Mouse (Mus musculus) liver, embryonic 11.5 days (tissue): Measurements from ENCODE around the gene Fgfrl1. TPM values are rescaled to one million over a fixed set of nuclear protein-coding genes. Genes with fewer than 3 reads are reported as not detected.

Experiments used
- ATAC-seq: fragments of 200-750 bp; cut with Nextera tagmentation; replicated peaks from 2 replicates; pipeline ENCODE4 v1.8.0; 2017; ENCODE audit warnings: moderate number of reproducible peaks, mild to moderate bottlenecking, moderate TSS enrichment, moderate library complexity; ENCODE audit not compliant: low FRiP score
- DNase-seq: peaks from one replicate; pipeline ENCODE4 v3.0.0-alpha.2; 2017; ENCODE audit warnings: low spot score
- H3K27ac ChIP-seq: fragments of 300-500 bp; sonication (generic); 2 replicates; pipeline ENCODE4 v1.5.1; 2014; ENCODE audit warnings: mild to moderate bottlenecking, low read depth, low read length, control low read depth
- H3K27me3 ChIP-seq: fragments of 300-500 bp; sonication (generic); replicated peaks from 2 replicates; pipeline ENCODE4 v1.6.1; 2014; ENCODE audit warnings: low read length, mixed read lengths; ENCODE audit not compliant: control insufficient read depth, insufficient read depth
- H3K36me3 ChIP-seq: fragments of 300-500 bp; sonication (generic); 2 replicates; pipeline ENCODE4 v1.6.1; 2014; ENCODE audit warnings: mild to moderate bottlenecking, low read length, moderate library complexity, mixed read lengths; ENCODE audit not compliant: control insufficient read depth, insufficient read depth
- H3K4me1 ChIP-seq: fragments of 300-500 bp; sonication (generic); replicated peaks from 2 replicates; pipeline ENCODE4 v1.6.1; 2014; ENCODE audit warnings: low read length, mixed read lengths; ENCODE audit not compliant: control insufficient read depth, insufficient read depth
- H3K4me2 ChIP-seq: fragments of 300-500 bp; sonication (generic); 2 replicates; pipeline ENCODE4 v1.6.1; 2014; ENCODE audit warnings: mild to moderate bottlenecking, control low read depth, moderate library complexity
- H3K4me3 ChIP-seq: fragments of 300-500 bp; sonication (generic); 2 replicates; pipeline ENCODE4 v1.5.1; 2014; ENCODE audit warnings: low read depth, low read length, control low read depth
- H3K9ac ChIP-seq: fragments of 300-500 bp; sonication (generic); 2 replicates; pipeline ENCODE4 v1.6.1; 2014; ENCODE audit warnings: low read depth, low read length, control low read depth
- H3K9me3 ChIP-seq: fragments of 300-500 bp; sonication (generic); 2 replicates; pipeline ENCODE4 v1.6.1; 2016; ENCODE audit warnings: low read length, inconsistent platforms, mixed read lengths; ENCODE audit not compliant: control insufficient read depth
- WGBS: fragments of 180-500 bp; shearing (Covaris S2); extraction: QIAGEN DNeasy Blood & Tissue Kit; methylation state at CpG from one replicate; pipeline ENCODE4 v1.1.7; 2014; 5-methylcytosine and 5-hydroxymethylcytosine counted together
- polyA plus RNA-seq: library from polyadenylated mRNA; unstranded; fragments of >200 nt; fragmentation: Nextera tagmentation; extraction: Ambion mirVana; gene quantifications from 2 replicates; pipeline ENCODE4 v1.2.1, GENCODE M21; 2014

Fgfrl1 gene
- polyA plus RNA-seq, 1 experiment from 2014 or later: 21.3 TPM

- Histone ChIP-seq H3K4me1 (peaks cover 33% of the 10 kb centered on the region), H3K4me2 (no peak overlapping the region)
- DNase-seq: no peak
These were observed 5.2 kb downstream of the Fgfrl1 start for GRCm38 (mm10) chr5:108697341-108697753.

DNA sequence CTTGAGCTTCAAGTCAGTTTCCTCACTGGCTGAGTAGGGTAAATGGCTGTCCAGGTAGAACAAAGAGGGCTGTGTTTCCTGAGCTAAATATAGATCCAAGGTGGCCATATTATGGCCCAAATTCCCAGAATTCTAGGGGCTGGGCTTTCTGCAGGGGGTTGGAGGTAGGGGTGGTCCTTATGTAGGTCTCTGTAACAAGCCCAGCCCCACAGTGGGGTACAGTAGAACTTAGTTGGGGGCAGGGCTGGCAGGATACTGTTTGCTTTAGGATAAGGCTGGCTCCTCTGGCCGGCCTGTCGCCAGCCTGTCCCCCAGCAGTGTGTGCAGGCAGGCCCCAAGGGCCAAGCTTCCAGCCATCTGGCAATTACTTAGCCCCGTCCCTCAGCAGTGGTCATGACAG lies 8.2 kb downstream of the Fgfrl1 start:
- H3K27me3 ChIP-seq: no peaks in the 10 kb centered on the region
- H3K36me3 ChIP-seq: peaks cover under 1% of the 10 kb centered on the region
- 0 out of 2 replicates have a peak overlapping the region, but pooled peaks have one; percentile 19 for H3K27ac ChIP-seq
- no peak overlapping the region for H3K4me3 ChIP-seq
- H3K4me2 ChIP-seq: no peak overlapping the region; the same call in 1 of the 2 replicates
- peaks cover 23% of the 10 kb centered on the region for H3K4me1 ChIP-seq
- H3K9ac ChIP-seq: 0 out of 2 replicates have a peak overlapping the region, but pooled peaks have one; percentile 13
- WGBS: 47% methylated on average over 3 of the region's 3 CpGs
- no peaks in the 10 kb centered on the region for H3K9me3 ChIP-seq
- DNase-seq (no peak), ATAC-seq (peak; percentile 25; the same call in 1 of the 2 replicates)

More at GRCm38 (mm10) chr5:108697341-108697753, 5.2 kb downstream of the Fgfrl1 start:
- H3K9me3 ChIP-seq: no peaks in the 10 kb centered on the region
- 55% methylated on average over 4 of the region's 4 CpGs for WGBS
- H3K9ac ChIP-seq: no peak overlapping the region
- no peak for ATAC-seq
- peaks cover 3% of the 10 kb centered on the region; the same call in 1 of the 2 replicates for H3K27me3 ChIP-seq
- no peak overlapping the region for H3K4me3 ChIP-seq
- H3K36me3 ChIP-seq: no peaks in the 10 kb centered on the region
- H3K27ac ChIP-seq: no peak overlapping the region

- H3K4me3 ChIP-seq: no peak overlapping the region
- no peak for DNase-seq
- H3K36me3 ChIP-seq: peaks cover 5% of the 10 kb centered on the region
- no peak overlapping the region for H3K9ac ChIP-seq
- WGBS: 83% methylated on average over 10 of the region's 10 CpGs
- H3K27me3 ChIP-seq: no peaks in the 10 kb centered on the region
- no peak overlapping the region for H3K4me2 ChIP-seq
- ATAC-seq: no peak
- no peaks in the 10 kb centered on the region for H3K9me3 ChIP-seq
- peaks cover 17% of the 10 kb centered on the region for H3K4me1 ChIP-seq
- H3K27ac ChIP-seq: no peak overlapping the region
These were observed 9.3 kb downstream of the Fgfrl1 start for GRCm38 (mm10) chr5:108701341-108702021.

DNA sequence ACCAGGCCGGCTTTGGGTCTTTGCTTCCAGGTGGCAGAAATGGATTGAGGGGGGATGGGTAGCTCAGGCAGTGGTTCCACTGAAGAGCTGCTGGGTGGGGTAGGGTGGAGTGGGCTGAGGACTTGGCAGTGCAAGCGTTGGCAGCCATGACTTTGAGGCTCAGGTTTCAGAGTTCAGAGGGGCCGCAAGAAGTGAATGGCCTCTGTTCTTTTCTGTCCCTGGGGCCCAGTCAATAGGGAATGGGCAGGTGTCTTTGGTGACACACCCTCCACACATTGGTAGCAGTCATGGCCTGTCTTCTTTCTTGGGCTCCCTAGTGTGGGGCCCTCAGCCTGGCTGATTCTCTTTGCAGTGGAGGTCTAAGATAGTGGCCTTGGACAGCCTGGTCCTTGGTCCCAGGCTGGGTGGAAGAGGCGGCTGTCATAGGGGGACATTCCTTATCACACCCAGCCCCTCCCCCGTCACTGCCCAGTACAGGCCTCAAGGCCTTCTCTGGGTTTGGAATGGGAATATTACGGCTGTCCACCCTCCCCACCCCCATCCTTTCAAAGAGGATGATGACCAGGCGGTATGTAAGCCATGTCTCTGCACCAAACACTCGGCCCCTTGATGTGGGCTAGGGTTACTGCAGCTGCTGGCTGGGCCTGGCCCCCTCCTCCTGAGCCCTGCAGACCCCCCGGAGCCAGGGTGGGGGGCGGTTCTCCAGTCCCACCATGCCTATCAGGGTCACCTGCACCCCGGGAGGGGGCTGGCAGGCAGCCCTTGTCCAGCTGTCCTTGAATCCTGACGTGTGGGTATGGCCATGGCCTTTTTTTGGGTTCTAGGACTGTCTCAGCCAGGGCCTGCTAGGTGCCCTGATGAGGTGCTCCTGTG lies 11.8 kb downstream of the Fgfrl1 start:
- no peak overlapping the region for H3K4me3 ChIP-seq
- H3K9me3 ChIP-seq: no peaks in the 10 kb centered on the region
- H3K36me3 ChIP-seq: peaks cover 5% of the 10 kb centered on the region
- peaks cover 38% of the 10 kb centered on the region for H3K4me1 ChIP-seq
- H3K27me3 ChIP-seq: no peaks in the 10 kb centered on the region
- no peak overlapping the region for H3K27ac ChIP-seq
- H3K9ac ChIP-seq: no peak overlapping the region
- no peak overlapping the region for H3K4me2 ChIP-seq
- ATAC-seq (no peak), DNase-seq (no peak)
- WGBS: 72% methylated on average over 12 of the region's 12 CpGs

GRCm38 (mm10) chr5:108707758-108708157 lies 15.6 kb downstream of the Fgfrl1 start:
- H3K4me1 ChIP-seq: peaks cover 29% of the 10 kb centered on the region
- 0 out of 2 replicates have a peak overlapping the region, but pooled peaks have one; percentile 4 for H3K4me2 ChIP-seq
- no peaks in the 10 kb centered on the region for H3K9me3 ChIP-seq
- H3K9ac ChIP-seq: peak overlapping the region; percentile 23; the same call in 1 of the 2 replicates
- 44% methylated on average over 2 of the region's 2 CpGs for WGBS
- no peak overlapping the region for H3K4me3 ChIP-seq
- H3K27me3 ChIP-seq: no peaks in the 10 kb centered on the region
- peak overlapping the region; percentile 33; the same call in 1 of the 2 replicates for H3K27ac ChIP-seq
- peaks cover 5% of the 10 kb centered on the region for H3K36me3 ChIP-seq
- DNase-seq (no peak), ATAC-seq (peak; percentile 77)

DNA sequence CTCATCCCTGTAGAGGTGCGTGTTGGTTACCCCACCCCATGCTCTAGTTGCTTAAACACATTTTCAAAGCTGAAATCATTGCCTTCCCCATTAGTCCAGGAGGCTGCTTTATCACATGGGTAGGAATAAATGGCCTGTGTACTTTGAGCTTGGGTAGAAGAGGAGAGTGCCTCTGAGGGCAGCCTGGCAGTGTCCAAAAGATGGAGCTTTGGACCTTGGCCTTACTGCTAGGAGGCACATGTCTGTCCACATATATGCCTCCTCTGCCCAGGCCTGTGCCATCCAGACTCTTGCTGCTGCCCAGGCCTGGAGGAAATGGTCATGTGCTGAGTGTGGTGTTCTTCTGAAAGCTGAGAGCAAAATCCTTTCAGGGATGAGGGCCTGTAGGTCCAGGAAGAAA lies 16.2 kb downstream of the Fgfrl1 start:
- 88% methylated on average over 1 of the region's 1 CpGs for WGBS
- no peak overlapping the region for H3K4me2 ChIP-seq
- DNase-seq (no peak), ATAC-seq (peak; percentile 1; the same call in 1 of the 2 replicates)
- no peaks in the 10 kb centered on the region for H3K9me3 ChIP-seq
- no peaks in the 10 kb centered on the region for H3K27me3 ChIP-seq
- H3K27ac ChIP-seq: peak overlapping the region; percentile 33; the same call in 1 of the 2 replicates
- H3K36me3 ChIP-seq: peaks cover 5% of the 10 kb centered on the region
- peaks cover 29% of the 10 kb centered on the region for H3K4me1 ChIP-seq
- H3K9ac ChIP-seq: peak overlapping the region; percentile 23; the same call in 1 of the 2 replicates
- H3K4me3 ChIP-seq: no peak overlapping the region

DNA sequence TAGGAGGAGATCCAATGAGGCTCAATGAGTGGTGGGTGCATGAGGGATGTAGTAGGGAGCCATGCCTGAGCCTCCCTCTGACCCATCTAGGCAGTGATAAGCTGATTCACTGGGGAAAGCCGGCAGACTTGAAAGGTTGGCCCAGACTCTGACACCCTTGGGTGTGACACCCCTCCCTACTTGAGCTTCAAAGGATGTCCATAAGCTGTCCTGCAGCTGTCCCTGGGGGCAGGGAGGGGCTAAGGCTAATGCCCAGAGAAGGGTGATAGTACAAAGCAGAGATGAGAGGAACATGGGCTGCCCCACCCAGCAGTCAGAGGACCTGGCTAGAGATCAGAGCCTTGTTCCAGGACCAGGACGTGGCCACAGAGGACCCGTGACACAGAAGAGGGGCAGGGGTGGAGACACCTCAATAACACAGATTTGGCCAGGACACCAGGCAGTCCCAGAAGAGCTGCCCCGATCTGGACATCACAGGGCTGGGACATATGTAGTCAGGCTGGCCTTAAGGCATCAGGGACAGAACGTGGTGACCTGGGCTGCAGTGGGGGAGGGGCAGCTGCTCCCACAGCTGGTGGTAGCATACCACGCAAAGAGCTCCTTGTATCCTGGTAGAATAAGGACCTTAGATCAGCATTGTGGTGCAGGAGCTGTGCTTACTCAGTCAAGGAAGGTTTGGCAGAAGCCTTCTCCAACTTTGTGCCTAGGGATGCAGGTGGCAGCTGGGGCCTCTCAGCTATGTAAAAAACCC lies 17.0 kb downstream of the Fgfrl1 start:
- ATAC-seq (peak; percentile 37), DNase-seq (no peak)
- Histone ChIP-seq H3K9ac (no peak overlapping the region), H3K27me3 (no peaks in the 10 kb centered on the region), H3K4me3 (no peak overlapping the region), H3K27ac (no peak overlapping the region), H3K9me3 (no peaks in the 10 kb centered on the region), H3K36me3 (peaks cover 5% of the 10 kb centered on the region), H3K4me2 (no peak overlapping the region), H3K4me1 (peaks cover 24% of the 10 kb centered on the region)
- 47% methylated on average over 6 of the region's 6 CpGs for WGBS

DNA sequence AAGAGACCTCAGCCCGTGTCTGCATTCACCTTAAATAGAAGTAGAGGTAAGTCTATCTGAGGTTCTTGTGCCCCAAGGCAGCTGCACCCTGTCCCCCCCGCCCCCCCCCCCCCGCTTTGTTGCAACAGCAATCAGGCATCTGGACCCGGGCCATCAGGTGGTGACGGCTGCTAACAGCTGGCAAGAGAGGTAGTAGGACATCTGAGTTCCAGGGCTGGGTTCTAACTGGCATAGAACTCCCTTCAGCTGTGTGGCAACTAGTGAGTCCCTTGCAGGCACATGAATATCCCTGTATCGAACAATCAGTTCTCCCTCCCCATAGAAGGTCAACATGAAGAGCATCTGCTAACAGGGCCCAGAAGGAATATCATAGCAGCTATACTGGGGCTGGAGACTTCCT lies 19.8 kb downstream of the Fgfrl1 start:
- no peak for DNase-seq

More for the DNA sequence above, 19.8 kb downstream of the Fgfrl1 start:
- Histone ChIP-seq H3K4me1 (peaks cover 22% of the 10 kb centered on the region), H3K36me3 (no peaks in the 10 kb centered on the region), H3K27me3 (no peaks in the 10 kb centered on the region), H3K4me3 (no peak overlapping the region), H3K9me3 (no peaks in the 10 kb centered on the region), H3K27ac (no peak overlapping the region), H3K4me2 (no peak overlapping the region), H3K9ac (no peak overlapping the region)
- ATAC-seq: no peak
- 71% methylated on average over 6 of the region's 6 CpGs for WGBS
